Mouse (Mus musculus): ENCODE measurements around the gene Dip2b.

GRCm38 (mm10) chr15:100251153-100251780 is 212.8 kb downstream of the Dip2b start:
- TF ChIP-seq POLR2A (IDR thresholded peaks at IDR 0.05; ENCODE audit: insufficient read depth, low read length) (no peak), CTCF (IDR thresholded peaks at IDR 0.05; ENCODE audit: low read depth, low read length) (no peak)

Data from ES-Bruce4 (cell line).